Mouse (Mus musculus) layer of hippocampus, postnatal 25 days (tissue): ENCODE results near the gene Atp2a1. TPM values are rescaled to one million over a fixed set of nuclear protein-coding genes. Genes with fewer than 3 reads are reported as not detected.

Experiments
- DNase-seq, 2 experiments: peaks; one replicate each; pipeline ENCODE4 v3.0.0; 2022; ENCODE audit warnings: mixed read lengths in 2 of 2, low spot score in 1 of 2; ENCODE audit errors: extremely low spot score in 1 of 2
- total RNA-seq, 2 experiments: library from RNA; stranded (reverse); gene quantifications; 2 replicates each; pipeline ENCODE4 v1.2.3; 2021

The Atp2a1 gene
- total RNA-seq, 2 experiments from 2014 or later = 0.76 to 1.0 TPM

GRCm38 (mm10) chr7:126473470-126474086, 10.7 kb upstream of the Atp2a1 start:
- DNase-seq = no peak

- no peak for DNase-seq
Observed at GRCm38 (mm10) chr7:126472713-126473112, 9.8 kb upstream of the Atp2a1 start.

DNA sequence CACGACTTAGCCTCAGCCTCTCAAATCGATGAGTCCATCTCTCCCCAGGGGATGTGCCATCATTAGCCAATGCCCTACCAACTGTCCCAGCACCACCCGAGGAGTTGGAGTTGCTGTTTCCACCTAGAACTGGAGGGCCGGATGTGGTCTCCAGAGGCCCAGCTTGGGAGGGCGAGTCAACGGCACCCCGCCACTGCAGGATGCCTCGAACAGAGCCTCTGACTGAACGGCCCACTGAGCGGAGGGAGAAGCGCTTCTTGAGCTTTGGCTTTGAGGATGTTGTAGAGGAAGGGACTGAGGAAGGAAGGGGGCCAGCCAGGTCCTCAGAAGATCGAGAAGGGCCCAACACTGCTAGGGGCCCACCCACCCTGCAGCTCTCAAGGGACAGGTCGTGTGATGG, 9.4 kb upstream of the Atp2a1 start:
- DNase-seq = no peak

DNA sequence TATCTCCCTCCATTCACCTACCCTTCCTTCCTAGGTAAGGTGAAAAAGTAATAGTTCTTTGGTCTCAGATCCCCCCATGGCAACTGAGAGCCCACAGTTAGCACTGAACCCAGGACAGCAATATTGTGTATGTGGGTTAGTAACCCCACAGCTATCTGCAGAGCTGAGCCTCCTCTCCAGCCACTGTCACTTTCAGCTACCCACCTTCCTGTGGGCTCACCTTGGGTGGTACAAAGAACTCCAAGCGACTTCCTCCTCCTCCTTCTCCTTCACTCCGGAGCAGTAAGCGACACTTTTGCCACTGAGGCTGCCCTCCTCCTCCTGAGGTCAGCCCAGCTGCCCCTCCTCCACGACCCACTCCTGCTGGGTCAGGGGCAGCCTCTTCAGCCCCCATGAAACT, 8.9 kb upstream of the Atp2a1 start:
- no peak for DNase-seq

DNA sequence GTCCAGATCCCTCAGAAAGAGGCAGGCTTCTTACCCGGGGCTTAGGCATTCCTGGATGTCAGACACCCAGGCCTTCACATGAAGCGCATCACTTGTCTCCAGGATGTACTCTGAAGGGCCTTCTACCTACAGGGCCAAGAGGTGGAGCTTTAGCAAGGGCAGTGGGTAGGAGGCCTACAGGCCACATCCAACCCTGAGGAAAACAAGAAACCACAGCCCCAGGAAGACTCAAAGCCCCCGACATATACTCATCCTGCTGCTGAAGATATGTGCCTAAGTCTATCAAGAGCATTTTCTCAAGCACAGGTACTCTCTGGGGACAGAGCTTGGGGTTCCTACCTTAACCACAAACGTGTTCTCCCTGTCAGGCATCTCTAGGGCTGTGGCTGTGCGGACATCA, 8.5 kb upstream of the Atp2a1 start:
- DNase-seq = no peak

GRCm38 (mm10) chr7:126470077-126470476, 7.2 kb upstream of the Atp2a1 start:
- DNase-seq = no peak

DNA sequence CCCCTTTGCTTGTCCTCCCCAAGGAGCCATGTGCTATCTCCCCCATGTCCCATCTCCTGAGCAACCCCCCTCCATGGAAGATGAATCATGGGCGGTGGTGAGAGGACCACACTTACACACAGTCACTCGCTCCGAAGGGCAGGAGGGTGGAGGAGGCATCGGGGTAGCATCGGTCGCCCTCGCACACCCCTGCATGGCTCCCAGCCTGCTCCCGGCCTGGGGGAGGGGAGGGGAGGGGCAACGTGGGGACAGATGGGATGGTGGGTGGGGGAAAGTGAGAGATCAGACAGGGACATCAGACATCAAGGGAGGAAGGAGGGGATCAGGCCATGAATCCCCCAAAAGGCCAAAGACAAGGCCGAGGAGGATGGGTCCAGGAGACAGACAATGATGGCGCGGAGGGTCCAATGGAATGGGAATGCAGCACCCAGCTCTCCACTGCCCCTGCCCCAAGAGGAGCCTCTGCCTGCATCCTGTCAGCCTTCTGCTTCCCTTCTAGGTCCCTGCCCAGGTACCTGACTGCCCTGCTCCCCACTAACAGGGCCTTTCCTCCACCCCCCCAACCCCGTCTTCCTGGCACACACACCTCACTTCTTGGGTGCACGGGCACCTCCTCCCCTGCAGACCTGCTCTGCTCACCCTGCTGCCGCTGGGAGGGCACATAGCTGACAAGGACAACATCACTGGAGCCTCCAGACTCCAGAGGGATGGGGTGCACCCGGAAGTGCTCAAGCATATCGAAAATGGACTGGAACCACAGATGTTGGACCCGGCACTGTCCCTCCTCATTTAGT, 5.1 kb upstream of the Atp2a1 start:
- DNase-seq = no peak

DNA sequence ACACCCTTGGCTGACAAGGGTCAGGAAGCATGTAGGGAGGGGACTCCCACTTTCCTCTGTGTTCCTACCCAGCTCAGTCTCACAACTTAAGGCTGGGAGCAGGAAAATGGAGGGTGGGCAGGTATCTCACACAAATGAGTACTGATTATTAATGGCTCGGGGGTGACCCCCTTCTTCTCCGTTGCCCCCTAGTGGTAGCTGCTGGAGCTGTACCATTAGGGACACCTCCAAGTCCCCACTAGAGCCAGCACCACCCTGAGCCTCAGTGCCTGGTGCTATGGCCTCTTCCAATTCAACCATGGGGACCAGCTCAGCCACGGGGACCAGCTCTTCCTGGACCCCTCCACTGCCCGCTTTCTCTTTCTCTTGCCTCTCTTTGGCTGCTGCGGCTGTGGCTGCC, 4.4 kb upstream of the Atp2a1 start:
- peak; percentile 25 to 52 for DNase-seq

DNA sequence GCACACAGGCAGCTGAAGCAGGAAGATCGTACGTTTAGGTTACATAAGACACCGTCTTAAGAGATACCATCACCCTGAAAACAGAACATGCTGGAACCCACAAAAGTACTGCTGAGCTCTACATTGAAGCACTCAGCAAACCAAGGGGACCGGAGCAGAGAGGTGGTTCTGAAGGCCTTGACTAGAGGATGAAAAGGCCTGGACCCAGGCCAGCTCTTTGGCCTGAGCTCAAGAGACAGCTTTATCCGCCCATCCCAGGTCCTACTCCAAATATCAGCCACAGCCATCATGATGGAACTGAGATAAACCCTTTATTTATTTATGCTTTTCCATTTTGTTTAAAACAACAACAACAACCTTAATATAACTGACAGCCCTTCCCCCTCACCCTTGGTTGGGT, 3.8 kb upstream of the Atp2a1 start:
- no peak for DNase-seq

DNA sequence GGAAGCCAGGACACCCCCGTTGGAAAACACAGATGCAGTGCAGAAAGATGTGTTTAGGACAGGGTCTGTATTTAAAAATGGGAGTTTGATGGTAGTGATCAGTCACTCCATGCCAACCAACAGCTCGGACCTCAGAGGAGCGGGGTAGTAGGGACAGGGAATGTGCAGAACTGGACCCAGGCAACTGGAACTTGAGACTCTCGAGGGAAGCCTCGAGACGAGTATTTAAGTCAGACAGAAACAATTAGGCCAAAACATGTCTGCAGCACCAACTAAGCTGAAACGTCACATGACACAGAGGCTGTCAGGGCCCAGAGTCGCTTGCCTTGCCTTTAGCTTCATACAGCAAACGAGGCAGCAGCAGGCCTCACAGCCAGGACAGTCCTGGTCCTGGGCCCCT, 3.2 kb upstream of the Atp2a1 start:
- DNase-seq = no peak

- DNase-seq = no peak
Observed at GRCm38 (mm10) chr7:126465246-126466030, 2.5 kb upstream of the Atp2a1 start.

GRCm38 (mm10) chr7:126464836-126465235, 1.9 kb upstream of the Atp2a1 start:
- no peak for DNase-seq

DNA sequence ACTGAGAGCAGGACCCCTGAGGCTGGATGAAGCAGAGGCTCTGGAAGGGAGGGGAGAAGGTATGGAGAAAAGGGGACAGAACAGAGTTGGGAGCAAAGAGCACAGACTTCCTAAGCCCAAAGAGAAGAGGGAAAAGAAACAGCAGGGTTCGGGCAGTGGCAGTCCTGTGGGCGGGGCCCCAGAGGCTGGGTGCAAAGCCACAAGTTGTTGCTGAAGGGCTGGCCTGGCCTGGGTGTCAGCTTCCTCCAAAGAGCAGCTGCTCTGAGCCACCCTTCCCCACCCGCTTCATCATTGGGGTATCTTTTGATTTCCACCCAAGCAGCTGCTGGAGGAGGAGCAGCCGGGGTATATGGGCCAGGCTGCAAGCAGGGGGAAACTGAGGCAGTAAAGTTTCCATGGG, 1.2 kb upstream of the Atp2a1 start:
- DNase-seq = no peak

GRCm38 (mm10) chr7:126463547-126463946, 639 bp upstream of the Atp2a1 start:
- no peak for DNase-seq

- no peak for DNase-seq
Observed at GRCm38 (mm10) chr7:126461626-126462025, 1.3 kb downstream of the Atp2a1 start.

- no peak for DNase-seq
Observed at GRCm38 (mm10) chr7:126460623-126461399, 2.1 kb downstream of the Atp2a1 start.

GRCm38 (mm10) chr7:126458844-126459618, 3.9 kb downstream of the Atp2a1 start:
- no peak for DNase-seq

DNA sequence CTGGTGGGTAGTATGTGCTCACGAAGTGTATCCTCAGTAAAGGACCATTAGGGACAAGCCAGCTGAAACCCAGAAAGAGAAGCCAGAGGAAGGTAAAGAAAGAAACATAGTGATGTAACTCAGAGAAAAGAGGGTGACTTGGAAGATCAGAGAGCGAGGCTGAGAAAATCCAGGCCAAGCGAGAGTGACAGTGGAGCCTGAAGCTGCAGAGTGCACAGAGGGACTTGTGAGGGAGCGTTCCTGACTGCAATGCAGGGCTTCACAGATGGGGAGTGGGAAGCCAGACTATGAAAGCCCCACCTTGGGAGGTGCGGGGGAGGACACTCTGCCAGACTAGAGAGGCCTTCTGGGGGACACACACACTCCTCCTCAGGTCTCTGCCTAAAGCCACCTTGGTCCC, 4.7 kb downstream of the Atp2a1 start:
- DNase-seq = no peak

GRCm38 (mm10) chr7:126456382-126457266, 6.3 kb downstream of the Atp2a1 start:
- DNase-seq = no peak
